Mouse (Mus musculus) B cell, adult 67 days (primary cell): Measurements from ENCODE around the gene H2-T22. TPM values are rescaled to one million over a fixed set of nuclear protein-coding genes. Genes with fewer than 3 reads are reported as not detected.

ENCODE experiments used
- total RNA-seq, 2 experiments: library from RNA; stranded (reverse); gene quantifications; 4 replicates each; pipeline ENCODE4 v1.2.4; 2023

Gene H2-T22
- 10 to 100 TPM; 85.3 to 96.3 TPM for total RNA-seq

DNA sequence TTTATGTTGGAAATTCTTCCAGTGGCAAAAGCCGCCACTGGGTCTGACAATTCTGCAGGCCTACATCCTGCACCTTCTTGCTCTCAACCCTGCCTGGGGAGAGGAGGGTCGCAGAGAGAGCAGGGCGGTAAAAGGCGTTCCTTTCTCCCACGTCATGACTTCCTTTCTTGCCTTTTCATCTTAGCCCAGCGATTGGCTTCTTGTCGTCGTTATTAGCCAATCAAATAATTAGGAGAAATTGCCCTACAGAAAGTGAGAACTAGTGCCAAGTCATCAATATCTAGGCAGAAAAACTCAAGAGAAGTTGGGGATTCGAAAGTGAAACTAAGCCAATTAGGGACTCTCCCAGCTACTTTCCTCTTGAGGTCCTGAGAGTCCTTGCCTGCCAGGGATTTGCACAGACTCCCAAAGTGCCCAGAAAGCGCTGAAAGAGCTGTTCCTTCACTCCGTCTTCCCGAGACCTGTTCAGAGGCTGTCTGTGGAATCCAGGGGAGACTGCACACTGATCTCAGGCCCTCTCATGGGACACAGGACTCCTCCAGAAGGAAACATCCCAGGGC, at the start of gene H2-T22, which contains the start of gene Gm6034:
H2-T22 (minus strand) TSS at position 138 of the 560 bp plus-strand sequence.
Gm6034 (plus strand) TSS at position 352 of the 560 bp plus-strand sequence.

DNA sequence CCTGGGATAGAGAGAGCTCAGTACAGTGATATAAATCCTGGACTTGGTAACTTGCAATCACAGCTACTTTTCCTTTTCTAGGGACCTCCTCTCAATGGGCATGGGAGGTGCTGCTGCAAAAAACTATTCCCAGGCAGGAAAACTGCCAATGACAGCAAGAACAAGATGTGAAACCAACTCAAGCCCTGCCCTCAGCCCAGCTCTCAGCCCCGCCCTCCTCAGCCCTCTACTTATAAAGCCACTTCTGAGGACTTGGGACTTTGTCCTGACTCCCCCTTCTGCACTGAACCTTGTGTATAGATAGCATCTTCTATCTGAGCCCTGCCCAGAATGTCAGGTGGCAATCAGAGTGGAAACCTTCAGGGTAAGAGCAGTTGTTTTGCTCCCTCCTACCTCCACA, 15.8 kb upstream of the H2-T22 start, which contains the start of gene Gm11127:
Gm11127 (minus strand) TSS at position 10 of the 400 bp plus-strand sequence.

DNA sequence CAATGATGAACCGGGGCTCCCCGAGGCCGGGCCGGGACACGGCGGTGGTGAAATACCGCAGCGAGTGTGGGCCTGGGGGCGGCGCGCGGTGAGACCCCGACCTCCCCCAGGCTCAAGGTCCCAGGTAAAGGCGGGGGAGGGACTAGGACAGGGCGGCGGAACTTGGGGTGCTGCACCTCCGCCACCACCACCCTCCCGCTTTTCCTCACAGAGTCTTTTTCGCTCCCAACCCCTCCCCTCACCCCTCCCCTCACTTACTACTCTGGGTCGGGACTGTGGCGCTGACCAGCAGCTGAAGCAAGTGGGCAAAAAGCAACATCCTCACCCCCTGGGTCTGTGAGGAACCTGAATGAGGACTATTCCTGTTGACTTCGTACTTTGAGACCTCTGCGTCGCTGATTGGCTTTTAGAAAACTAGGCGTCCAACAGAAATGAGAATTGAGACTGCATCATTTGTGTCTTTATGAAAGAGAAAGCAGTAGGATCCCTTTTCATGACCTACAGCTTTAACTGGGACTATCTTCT, 10.1 kb downstream of the H2-T22 start, which contains the start of gene H2-T23:
H2-T23 (minus strand) TSS at position 505 of the 525 bp plus-strand sequence.

DNA sequence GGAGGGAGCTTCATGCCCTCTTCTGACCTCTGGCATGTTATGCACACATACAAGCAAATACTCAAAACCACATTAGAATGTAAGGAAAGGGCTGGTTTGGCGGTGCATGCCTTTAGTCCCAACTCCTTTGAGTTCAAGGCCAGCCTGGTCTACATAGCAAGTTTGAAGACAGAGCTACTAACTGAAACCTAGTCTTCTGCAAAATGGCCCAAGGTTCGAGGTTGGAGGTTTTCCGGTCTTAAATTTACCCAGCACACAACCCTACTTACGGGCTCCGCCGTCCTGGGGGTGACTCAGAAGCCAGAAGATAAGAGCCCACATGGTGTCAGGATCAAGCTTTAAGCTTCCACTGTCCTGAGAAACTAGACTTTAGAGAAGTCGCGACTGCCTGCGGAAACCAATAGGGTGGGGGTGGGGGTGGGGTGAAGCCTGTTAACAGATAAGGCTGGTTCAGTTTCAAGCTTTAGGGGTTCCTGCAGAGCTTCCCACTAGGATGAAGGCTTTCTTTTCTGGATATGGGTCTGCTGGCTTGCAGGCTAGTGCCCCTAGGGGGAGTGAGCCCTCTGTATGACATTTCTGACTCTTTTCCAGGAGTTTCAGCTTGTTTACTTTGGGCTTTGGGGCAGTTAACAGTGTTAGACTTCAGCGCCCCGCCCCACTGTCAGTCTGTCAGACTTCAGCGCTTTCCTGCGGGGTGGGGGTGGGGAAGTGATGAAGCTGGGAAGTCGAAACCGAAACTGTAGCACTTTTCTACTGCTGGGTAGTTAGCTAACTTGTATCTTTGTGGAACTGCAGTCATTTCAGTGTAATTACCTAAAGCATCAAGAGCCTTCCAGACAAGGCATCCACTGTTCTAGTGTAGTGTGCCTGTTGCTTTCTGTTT, 22.1 kb downstream of the H2-T22 start, which contains the start of gene H2-T24:
H2-T24 (minus strand) TSS at position 370 of the 883 bp plus-strand sequence.

Other genes starting within 250 kb of the H2-T22 start
- gene Ier3, start 221.1 kb downstream of the H2-T22 start, total RNA-seq: not detected
- gene Flot1, start 219.5 kb downstream of the H2-T22 start, total RNA-seq: 10 to 100 TPM; 19.9 to 23.4 TPM
- gene Tubb5, start 204.4 kb downstream of the H2-T22 start, total RNA-seq: 100 to 1,000 TPM; 257 to 280 TPM
- 10 to 100 TPM; 83.9 to 84.1 TPM for gene Mdc1, start 201.2 kb downstream of the H2-T22 start, total RNA-seq
- gene Nrm, start 181.4 kb downstream of the H2-T22 start, total RNA-seq: 100 to 1,000 TPM in 1 of 2 experiments, 10 to 100 TPM in 1; 99.6 to 102 TPM
- gene Ppp1r18, start 177.2 kb downstream of the H2-T22 start, total RNA-seq: 100 to 1,000 TPM; 217 to 237 TPM
- 100 to 1,000 TPM; 127 to 137 TPM for gene Dhx16, start 162.9 kb downstream of the H2-T22 start, total RNA-seq
- 10 to 100 TPM; 28.5 to 31.3 TPM for gene 2310061I04Rik, start 145.3 kb downstream of the H2-T22 start, total RNA-seq
- 10 to 100 TPM; 20.6 to 26.6 TPM for gene Atat1, start 132.7 kb downstream of the H2-T22 start, total RNA-seq
- gene Mrps18b, start 126.4 kb downstream of the H2-T22 start, total RNA-seq: 10 to 100 TPM; 62.1 to 71.1 TPM
- 100 to 1,000 TPM; 193 to 197 TPM for gene Ppp1r10, start 126.3 kb downstream of the H2-T22 start, total RNA-seq
- gene Abcf1, start 73.0 kb downstream of the H2-T22 start, total RNA-seq: 100 to 1,000 TPM; 117 to 132 TPM
- 10 to 100 TPM; 74.8 to 75.1 TPM for gene Gnl1, start 62.9 kb downstream of the H2-T22 start, total RNA-seq
- gene Prr3, start 62.5 kb downstream of the H2-T22 start, total RNA-seq: 10 to 100 TPM; 73.2 to 83.1 TPM
- gene H2-T24, start 22.2 kb downstream of the H2-T22 start, total RNA-seq: 10 to 100 TPM; 51.7 to 61.2 TPM
- 100 to 1,000 TPM; 329 to 359 TPM for gene H2-T23, start 9.9 kb downstream of the H2-T22 start, total RNA-seq
- under 1 TPM; 0.47 to 0.78 TPM for gene Gm6034, start 214 bp upstream of the H2-T22 start, total RNA-seq
- gene Gm11127, start 15.6 kb upstream of the H2-T22 start, total RNA-seq: 10 to 100 TPM; 60.8 to 61.3 TPM
- 1 to 10 TPM; 1.2 to 1.9 TPM for gene Gm19684, start 78.9 kb upstream of the H2-T22 start, total RNA-seq
- 10 to 100 TPM; 11.2 to 17.6 TPM for gene Gm7030, start 86.7 kb upstream of the H2-T22 start, total RNA-seq
- under 1 TPM in 1 of 2 experiments, not detected in 1; 0.93 TPM for gene Gm8909, start 125.8 kb upstream of the H2-T22 start, total RNA-seq
- 1 to 10 TPM in 1 of 2 experiments, not detected in 1; 1.1 TPM for gene H2-T3, start 147.5 kb upstream of the H2-T22 start, total RNA-seq
- gene Rpp21, start 215.3 kb upstream of the H2-T22 start, total RNA-seq: 10 to 100 TPM; 61.6 to 61.8 TPM
- 10 to 100 TPM; 79.8 to 81.2 TPM for gene Trim39, start 229.5 kb upstream of the H2-T22 start, total RNA-seq
- not detected for gene H2-M10.2, start 243.7 kb upstream of the H2-T22 start, total RNA-seq